Mouse (Mus musculus): ENCODE data around the gene Anxa10. TPM values are rescaled to one million over a fixed set of nuclear protein-coding genes. Genes with fewer than 3 reads are reported as not detected.

Anxa10 gene
- polyA plus RNA-seq (2015; fragmentation: Nextera tagmentation; extraction: Ambion mirVana) = 0.15 TPM in 1 of 2 replicates, not detected in the other

DNA sequence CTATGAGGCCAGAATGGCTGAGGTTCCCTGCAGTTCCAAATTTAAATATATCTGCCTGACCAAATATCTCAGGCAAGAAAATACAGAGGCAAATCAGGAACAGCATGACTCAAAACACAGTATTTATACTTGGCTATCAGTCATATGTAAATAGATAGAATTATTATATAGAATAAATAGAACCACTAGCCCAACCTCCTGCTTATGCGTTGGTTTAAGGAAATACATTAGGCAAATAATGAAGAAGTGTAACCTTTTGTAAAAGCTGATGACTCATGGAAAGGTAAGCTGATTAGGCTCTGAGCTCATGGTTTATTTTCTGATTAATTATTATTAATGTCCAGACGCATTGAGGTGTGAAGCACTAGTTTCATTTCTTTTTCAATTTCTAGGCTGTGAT, at the start of gene Anxa10:
Anxa10 (minus strand) TSS at position 53 of the 400 bp plus-strand sequence.

Other genes starting within 250 kb of the Anxa10 start
- gene Palld, start 220.5 kb downstream of the Anxa10 start, polyA plus RNA-seq (2015; fragmentation: Nextera tagmentation; extraction: Ambion mirVana) = 18.7 and 19.0 TPM in 2 replicates
- gene Ddx60, start 195.1 kb downstream of the Anxa10 start, polyA plus RNA-seq (2015; fragmentation: Nextera tagmentation; extraction: Ambion mirVana) = 4.7 and 8.0 TPM in 2 replicates